Mouse (Mus musculus): ENCODE results near the gene Ddx39. TPM values are rescaled to one million over a fixed set of nuclear protein-coding genes. Genes with fewer than 3 reads are reported as not detected.

Ddx39 gene
- polyA plus RNA-seq, 1 experiment from 2014 or later, result 215 TPM

DNA sequence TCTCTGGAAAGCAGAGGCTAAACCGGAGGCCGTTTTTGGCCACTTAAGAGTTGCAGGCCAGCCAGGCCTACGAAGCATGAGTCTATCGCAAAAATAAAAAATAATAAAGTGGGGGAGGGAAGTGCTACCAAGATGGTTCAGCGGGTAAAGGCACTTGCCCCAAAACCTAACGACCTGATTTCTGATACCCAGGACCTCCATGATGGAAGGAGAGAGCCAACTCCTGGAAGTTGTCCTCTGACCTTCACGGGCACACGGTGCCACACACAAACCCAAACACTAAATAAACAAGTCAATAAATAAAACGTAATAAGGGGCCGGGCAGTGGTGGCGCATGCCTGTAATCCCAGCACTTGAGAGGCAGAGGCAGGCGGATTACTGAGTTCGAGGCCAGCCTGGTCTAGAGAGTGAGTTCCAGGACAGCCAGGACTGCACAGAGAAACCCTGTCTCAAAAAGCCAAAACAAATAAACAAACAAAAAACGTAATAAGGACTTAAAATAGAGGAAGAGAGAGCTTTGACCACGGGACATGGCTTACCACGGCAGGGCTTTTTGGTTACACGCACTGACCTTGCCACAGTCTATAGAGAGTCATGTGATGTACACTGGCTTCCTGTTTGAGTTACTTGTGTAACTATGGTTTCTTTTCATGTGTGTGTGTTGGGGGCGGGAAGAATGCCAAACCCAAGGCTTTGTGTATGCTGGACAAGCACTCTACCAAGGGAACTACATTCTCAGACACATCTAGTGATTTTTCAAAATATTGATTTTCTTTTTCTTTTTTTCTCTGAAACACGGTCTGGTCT lies 27.1 kb downstream of the Ddx39 start:
- H3K27me3 ChIP-seq (replicated peaks), result no peaks in the 10 kb centered on the region
- H3K4me3 ChIP-seq (replicated peaks), result peak overlapping the region; percentile 62
- H3K9ac ChIP-seq, result no peak overlapping the region
- no peak for ATAC-seq
- no peaks in the 10 kb centered on the region for H3K36me3 ChIP-seq
- H3K4me1 ChIP-seq (replicated peaks), result peaks cover 29% of the 10 kb centered on the region
- WGBS, result 76% methylated on average over 19 of the region's 19 CpGs
- peak overlapping the region; percentile 82 for H3K27ac ChIP-seq
- peak overlapping the region; percentile 92 for H3K4me2 ChIP-seq (replicated peaks)
- H3K9me3 ChIP-seq, result no peaks in the 10 kb centered on the region

DNA sequence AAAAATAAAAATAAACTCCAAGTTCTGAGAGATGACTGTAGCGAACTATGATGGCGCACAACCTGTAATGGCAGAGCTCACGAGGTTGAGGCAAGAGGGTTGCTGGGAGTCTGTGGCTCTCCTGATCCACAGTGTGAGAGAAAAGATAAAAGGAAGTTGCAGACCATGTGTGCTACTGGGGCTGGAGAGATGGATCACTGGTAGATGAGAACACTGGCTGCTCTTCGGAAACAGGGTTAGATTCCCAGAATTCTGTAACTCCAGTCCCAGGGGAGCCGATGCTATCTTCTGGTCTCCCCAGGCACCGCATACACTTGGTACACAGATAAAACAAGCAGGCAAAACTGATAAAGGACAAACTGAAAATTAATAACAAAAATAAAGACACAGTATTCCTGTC lies 28.0 kb downstream of the Ddx39 start:
- Histone ChIP-seq H3K9me3 (no peaks in the 10 kb centered on the region), H3K36me3 (no peaks in the 10 kb centered on the region), H3K4me1 (replicated peaks) (peaks cover 27% of the 10 kb centered on the region), H3K4me3 (replicated peaks) (no peak overlapping the region), H3K9ac (no peak overlapping the region), H3K27me3 (replicated peaks) (no peaks in the 10 kb centered on the region), H3K4me2 (replicated peaks) (no peak overlapping the region), H3K27ac (no peak overlapping the region)
- no peak for ATAC-seq
- 90% methylated on average over 6 of the region's 6 CpGs for WGBS

DNA sequence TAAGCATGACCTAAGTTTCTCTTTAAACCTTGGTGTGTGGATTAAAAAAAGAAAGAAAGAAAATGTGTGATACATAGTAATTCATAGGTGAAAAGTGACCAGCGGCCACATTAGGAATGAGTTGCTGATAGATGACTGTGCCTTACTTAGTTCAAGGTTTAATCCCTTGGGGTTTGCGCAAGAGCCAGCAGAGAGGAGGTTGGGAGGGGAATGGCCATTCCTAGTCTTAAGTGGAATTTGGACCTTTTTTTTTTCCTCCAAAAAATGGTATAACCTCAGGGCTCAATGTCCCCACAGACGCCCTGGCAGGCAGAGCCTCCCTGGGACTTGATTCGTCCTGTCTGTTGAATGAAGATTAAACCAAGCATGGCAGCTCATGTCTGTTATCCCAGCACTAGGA lies 29.1 kb downstream of the Ddx39 start:
- Histone ChIP-seq H3K4me3 (replicated peaks) (no peak overlapping the region), H3K27ac (no peak overlapping the region), H3K9ac (no peak overlapping the region), H3K36me3 (no peaks in the 10 kb centered on the region), H3K4me1 (replicated peaks) (peaks cover 23% of the 10 kb centered on the region), H3K27me3 (replicated peaks) (no peaks in the 10 kb centered on the region), H3K4me2 (replicated peaks) (no peak overlapping the region), H3K9me3 (no peaks in the 10 kb centered on the region)
- WGBS, result 85% methylated on average over 4 of the region's 4 CpGs
- ATAC-seq, result no peak

DNA sequence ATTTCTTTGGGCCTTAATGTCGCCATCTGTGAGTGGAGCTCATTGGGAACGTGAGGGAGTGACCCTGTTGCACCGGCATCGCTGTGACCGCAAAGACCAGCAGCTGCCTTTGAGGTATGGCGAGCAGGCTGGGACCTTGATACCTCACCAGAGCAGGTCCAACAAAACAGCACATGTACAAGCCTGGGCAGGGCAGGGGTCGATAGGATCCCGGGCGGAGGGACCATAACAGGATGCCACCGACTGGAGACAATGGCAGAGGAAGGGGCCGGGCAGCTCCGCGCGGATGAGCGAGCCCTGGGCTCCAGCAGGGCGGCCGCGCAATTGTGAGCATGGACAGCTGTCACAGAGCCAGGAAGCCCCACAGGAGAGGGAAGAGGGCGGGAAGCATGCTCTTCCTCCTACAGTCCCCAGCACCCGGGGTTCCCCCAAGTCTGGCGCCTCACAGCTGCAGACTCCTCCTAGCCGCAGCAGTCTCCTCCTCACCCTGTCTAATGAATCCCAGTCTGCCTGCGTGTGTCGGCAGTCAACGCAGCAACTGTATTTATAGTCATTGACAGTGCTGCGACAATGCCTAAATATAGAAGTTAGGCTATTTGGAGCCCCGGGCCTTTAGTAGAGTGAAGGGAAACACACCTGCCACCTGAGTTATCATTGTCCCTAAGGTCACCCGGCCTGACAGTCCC lies 32.8 kb downstream of the Ddx39 start:
- H3K4me1 ChIP-seq (replicated peaks), result peaks cover 6% of the 10 kb centered on the region; the same call in 1 of the 2 replicates
- H3K9me3 ChIP-seq, result no peaks in the 10 kb centered on the region
- peak; percentile 81 for ATAC-seq
- H3K4me3 ChIP-seq (replicated peaks), result peak overlapping the region; percentile 29
- peak overlapping the region; percentile 73 for H3K27ac ChIP-seq
- WGBS, result 2% methylated on average over 28 of the region's 28 CpGs
- H3K27me3 ChIP-seq (replicated peaks), result no peaks in the 10 kb centered on the region
- H3K4me2 ChIP-seq (replicated peaks), result peak overlapping the region; percentile 75
- H3K9ac ChIP-seq, result peak overlapping the region; percentile 26
- H3K36me3 ChIP-seq, result no peaks in the 10 kb centered on the region

DNA sequence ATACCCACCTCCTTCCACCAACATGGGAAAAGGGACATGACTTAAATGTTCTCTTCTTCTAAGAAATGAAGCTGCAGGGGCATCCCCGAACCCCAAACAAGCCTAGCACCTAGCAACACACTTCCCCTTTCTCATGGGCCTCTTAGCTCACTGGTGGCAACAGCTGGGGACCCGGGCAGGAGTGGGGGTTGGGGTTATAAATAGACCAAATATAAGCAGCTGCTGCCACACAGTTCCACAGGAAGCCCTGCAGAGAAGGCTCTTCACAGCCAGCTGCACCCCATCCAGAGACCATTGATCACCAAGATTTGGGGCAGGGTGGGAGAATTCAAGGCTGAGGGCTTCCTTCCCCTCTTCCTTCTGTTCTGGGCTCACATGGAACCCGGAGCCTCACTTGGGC lies 33.7 kb downstream of the Ddx39 start:
- Histone ChIP-seq H3K36me3 (no peaks in the 10 kb centered on the region), H3K4me1 (replicated peaks) (peaks cover 6% of the 10 kb centered on the region; the same call in 1 of the 2 replicates), H3K4me2 (replicated peaks) (peak overlapping the region; percentile 9; the same call in 1 of the 2 replicates), H3K9me3 (no peaks in the 10 kb centered on the region), H3K27me3 (replicated peaks) (no peaks in the 10 kb centered on the region), H3K27ac (peak overlapping the region; percentile 73), H3K9ac (no peak overlapping the region), H3K4me3 (replicated peaks) (no peak overlapping the region)
- 27% methylated on average over 3 of the region's 3 CpGs for WGBS
- peak; percentile 79 for ATAC-seq

DNA sequence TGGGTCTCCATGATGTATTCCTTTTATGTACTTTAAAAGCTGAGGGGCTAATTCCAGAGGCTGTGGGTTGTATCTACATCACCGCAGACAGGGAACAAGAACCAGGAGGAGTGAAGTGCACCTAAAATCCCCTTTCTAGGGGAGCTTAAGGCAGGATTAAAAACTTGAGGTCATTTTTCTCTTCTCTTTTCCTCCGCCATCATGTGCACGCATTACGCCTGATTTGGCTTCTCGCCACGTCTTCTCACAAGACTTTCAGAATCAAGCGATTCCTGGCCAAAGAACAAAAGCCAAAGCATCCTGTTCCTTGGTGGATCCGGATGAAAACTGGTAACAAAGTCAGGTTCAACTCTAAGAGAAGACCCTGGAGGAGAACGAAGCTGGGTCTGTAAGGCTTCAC lies 34.3 kb downstream of the Ddx39 start:
- no peak overlapping the region for H3K9ac ChIP-seq
- no peak overlapping the region for H3K4me2 ChIP-seq (replicated peaks)
- H3K27ac ChIP-seq, result 0 out of 2 replicates have a peak overlapping the region, but pooled peaks have one; percentile 73
- no peaks in the 10 kb centered on the region for H3K36me3 ChIP-seq
- no peak overlapping the region for H3K4me3 ChIP-seq (replicated peaks)
- H3K9me3 ChIP-seq, result no peaks in the 10 kb centered on the region
- H3K4me1 ChIP-seq (replicated peaks), result peaks cover 6% of the 10 kb centered on the region; the same call in 1 of the 2 replicates
- WGBS, result 62% methylated on average over 9 of the region's 9 CpGs
- no peak for ATAC-seq
- H3K27me3 ChIP-seq (replicated peaks), result no peaks in the 10 kb centered on the region

DNA sequence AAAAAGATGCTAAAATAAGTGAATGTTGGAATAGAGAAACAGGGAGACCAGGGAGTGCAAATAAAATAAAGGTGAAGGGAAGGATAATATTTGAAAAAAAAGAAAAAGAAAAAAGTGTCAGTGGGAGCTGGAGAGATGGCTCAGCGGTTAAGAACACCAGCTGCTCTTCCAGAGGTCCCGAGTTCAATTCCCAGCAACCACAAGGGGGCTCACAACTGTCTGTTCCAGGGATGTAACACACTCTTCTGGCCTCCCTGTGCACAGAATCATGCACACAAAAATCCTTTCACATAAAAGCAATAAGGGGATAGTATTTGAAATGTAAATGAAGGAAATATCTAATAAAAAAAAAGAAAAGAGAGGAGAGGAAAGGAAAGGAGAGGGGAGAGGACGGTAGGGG lies 39.2 kb downstream of the Ddx39 start:
- H3K9ac ChIP-seq, result no peak overlapping the region
- no peaks in the 10 kb centered on the region for H3K36me3 ChIP-seq
- 48% methylated on average over 3 of the region's 3 CpGs for WGBS
- no peak overlapping the region for H3K27ac ChIP-seq
- H3K4me3 ChIP-seq (replicated peaks), result no peak overlapping the region
- no peaks in the 10 kb centered on the region for H3K4me1 ChIP-seq (replicated peaks)
- H3K27me3 ChIP-seq (replicated peaks), result no peaks in the 10 kb centered on the region
- no peaks in the 10 kb centered on the region for H3K9me3 ChIP-seq
- no peak overlapping the region for H3K4me2 ChIP-seq (replicated peaks)
- ATAC-seq, result no peak

DNA sequence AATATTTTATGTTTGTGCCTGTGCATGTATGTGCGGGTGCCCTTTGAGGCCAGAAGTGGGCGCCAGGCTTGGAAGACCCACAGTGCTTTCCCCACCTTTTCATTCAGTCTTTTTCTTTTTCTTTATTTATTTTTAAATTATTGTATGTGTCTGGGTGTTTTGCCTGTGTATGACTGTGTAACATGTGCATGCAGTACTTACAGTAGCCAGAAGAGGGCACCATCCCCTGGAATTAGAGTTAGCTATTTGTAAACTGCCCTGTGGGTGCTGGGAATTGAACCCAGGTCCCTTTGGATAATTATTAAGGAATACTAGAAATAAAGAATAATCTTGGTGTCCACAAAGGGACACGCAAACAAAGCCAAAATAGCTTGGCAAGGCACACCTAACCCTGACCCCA lies 41.3 kb downstream of the Ddx39 start:
- Histone ChIP-seq H3K9me3 (no peaks in the 10 kb centered on the region), H3K4me1 (replicated peaks) (no peaks in the 10 kb centered on the region), H3K9ac (no peak overlapping the region), H3K27ac (no peak overlapping the region), H3K36me3 (no peaks in the 10 kb centered on the region), H3K4me2 (replicated peaks) (no peak overlapping the region), H3K27me3 (replicated peaks) (no peaks in the 10 kb centered on the region), H3K4me3 (replicated peaks) (no peak overlapping the region)
- ATAC-seq, result no peak
- 94% methylated on average over 3 of the region's 3 CpGs for WGBS

DNA sequence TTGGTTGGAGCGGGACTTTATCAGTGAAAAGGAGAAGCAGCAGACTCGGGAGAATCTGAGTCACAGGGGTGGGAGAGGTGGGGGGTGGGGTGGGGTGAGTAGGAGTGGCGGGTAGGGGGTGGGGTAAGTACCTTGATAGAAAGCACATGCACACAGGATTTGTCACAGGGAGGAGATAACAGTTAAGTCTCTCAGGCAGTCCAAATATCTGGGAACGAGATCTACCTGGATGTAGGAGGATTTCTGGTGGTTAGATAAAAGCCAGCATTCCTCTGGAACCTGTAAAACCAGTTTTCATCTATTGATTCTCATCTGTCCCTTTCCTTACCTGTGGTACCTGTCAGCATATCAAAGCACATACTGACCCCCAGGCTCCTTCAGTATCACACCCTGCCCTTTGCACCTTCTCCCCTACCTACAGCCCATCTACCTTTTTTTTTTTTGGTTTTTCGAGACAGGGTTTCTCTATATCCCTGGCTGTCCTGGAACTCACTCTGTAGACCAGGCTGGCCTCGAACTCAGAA lies 42.2 kb downstream of the Ddx39 start:
- 67% methylated on average over 6 of the region's 6 CpGs for WGBS
- H3K27me3 ChIP-seq (replicated peaks), result no peaks in the 10 kb centered on the region
- no peak overlapping the region for H3K27ac ChIP-seq
- peak; percentile 81 for ATAC-seq
- H3K4me1 ChIP-seq (replicated peaks), result no peaks in the 10 kb centered on the region
- H3K9ac ChIP-seq, result no peak overlapping the region
- no peaks in the 10 kb centered on the region for H3K36me3 ChIP-seq
- no peak overlapping the region for H3K4me3 ChIP-seq (replicated peaks)
- H3K9me3 ChIP-seq, result no peaks in the 10 kb centered on the region
- H3K4me2 ChIP-seq (replicated peaks), result no peak overlapping the region

DNA sequence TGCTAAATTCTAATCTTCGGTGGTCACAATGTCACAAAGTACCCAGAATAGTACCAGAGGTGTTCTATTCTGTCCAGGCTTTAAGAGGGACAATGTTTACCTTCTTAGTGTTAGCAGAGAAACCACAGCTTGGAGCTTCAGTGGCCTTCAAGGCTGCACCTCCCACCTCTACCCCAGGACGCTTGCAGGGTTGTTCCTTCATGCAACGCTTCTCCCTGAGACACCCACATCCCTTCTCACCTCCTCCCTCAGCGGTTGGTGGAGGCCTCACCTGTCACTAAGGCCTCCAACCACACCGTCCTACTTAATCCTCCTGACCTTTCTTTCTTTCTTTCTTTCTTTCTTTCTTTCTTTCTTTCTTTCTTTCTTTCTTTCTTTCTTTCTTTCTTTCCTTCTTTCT lies 43.3 kb downstream of the Ddx39 start:
- Histone ChIP-seq H3K36me3 (no peaks in the 10 kb centered on the region), H3K4me1 (replicated peaks) (no peaks in the 10 kb centered on the region), H3K9ac (no peak overlapping the region), H3K4me3 (replicated peaks) (no peak overlapping the region), H3K27me3 (replicated peaks) (no peaks in the 10 kb centered on the region), H3K9me3 (no peaks in the 10 kb centered on the region), H3K27ac (no peak overlapping the region), H3K4me2 (replicated peaks) (no peak overlapping the region)
- 63% methylated on average over 5 of the region's 5 CpGs for WGBS
- no peak for ATAC-seq

DNA sequence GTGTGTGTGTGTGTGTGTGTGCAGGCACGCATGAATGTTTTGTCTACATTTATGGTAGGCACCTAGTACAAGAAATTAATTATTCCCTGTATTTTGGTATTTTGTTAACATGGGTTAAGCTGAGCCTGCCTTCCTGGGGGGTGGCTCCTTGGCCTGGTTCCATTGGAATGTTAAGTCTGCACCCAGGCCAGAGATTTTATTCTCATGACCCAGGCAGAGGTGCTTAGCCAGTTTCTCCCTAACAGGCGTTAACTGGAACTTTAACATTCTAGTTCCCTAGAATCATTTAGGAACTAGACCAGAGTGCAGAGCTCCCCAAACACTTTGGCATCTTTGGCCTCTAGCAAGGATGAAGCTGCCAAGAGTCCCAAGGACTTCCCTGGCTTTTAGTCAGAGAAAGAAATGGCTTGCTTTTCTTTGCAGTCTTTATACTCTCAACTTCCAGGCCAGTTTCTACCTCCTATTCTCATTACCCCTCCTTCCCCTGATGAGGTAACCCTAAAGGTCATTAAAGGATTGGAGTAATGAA lies 44.3 kb downstream of the Ddx39 start:
- H3K9ac ChIP-seq, result no peak overlapping the region
- no peaks in the 10 kb centered on the region for H3K9me3 ChIP-seq
- H3K27me3 ChIP-seq (replicated peaks), result no peaks in the 10 kb centered on the region
- WGBS, result 64% methylated on average over 2 of the region's 2 CpGs
- H3K27ac ChIP-seq, result no peak overlapping the region
- no peaks in the 10 kb centered on the region for H3K4me1 ChIP-seq (replicated peaks)
- no peak for ATAC-seq
- H3K4me2 ChIP-seq (replicated peaks), result no peak overlapping the region
- H3K4me3 ChIP-seq (replicated peaks), result no peak overlapping the region
- H3K36me3 ChIP-seq, result no peaks in the 10 kb centered on the region

DNA sequence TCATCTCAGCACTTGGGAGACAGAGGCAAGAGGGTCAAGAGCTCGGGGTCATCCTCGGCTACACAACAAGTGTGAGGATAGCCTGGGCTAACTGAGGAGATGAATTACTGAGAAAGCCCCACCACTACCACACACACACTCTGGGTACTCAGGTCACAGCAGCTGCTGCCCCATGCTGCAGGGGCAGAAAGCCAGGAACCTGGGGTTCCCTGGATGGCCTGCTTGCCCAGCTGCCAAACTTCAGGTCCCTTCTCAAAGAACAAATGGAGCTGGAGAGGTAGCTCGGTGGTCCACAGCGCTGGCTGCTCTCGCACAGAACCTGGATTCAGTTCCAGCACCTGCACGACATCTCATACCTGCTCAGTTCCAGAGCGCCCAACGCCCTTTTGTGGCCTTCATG lies 49.1 kb downstream of the Ddx39 start:
- WGBS, result 96% methylated on average over 8 of the region's 8 CpGs
- no peak for ATAC-seq

More for the DNA sequence above, 49.1 kb downstream of the Ddx39 start:
- Histone ChIP-seq H3K4me2 (replicated peaks) (no peak overlapping the region), H3K36me3 (no peaks in the 10 kb centered on the region), H3K9me3 (no peaks in the 10 kb centered on the region), H3K27me3 (replicated peaks) (no peaks in the 10 kb centered on the region), H3K4me3 (replicated peaks) (no peak overlapping the region), H3K9ac (no peak overlapping the region), H3K27ac (no peak overlapping the region), H3K4me1 (replicated peaks) (peaks cover 6% of the 10 kb centered on the region)

Data from intestine, embryonic 15.5 days (tissue).